Mouse (Mus musculus) ES-E14 (cell line): ENCODE results near the gene Mmgt1. TPM values are rescaled to one million over a fixed set of nuclear protein-coding genes. Genes with fewer than 3 reads are reported as not detected.

Experiments used
- DNase-seq: peaks from one replicate; pipeline ENCODE4 v3.0.0-alpha.2; 2013; ENCODE audit warnings: low read depth, low spot score
- H3K27ac ChIP-seq: 2 replicates; pipeline ENCODE4 v1.5.1; 2012; ENCODE audit warnings: low read depth, mild to moderate bottlenecking, low read length, moderate library complexity, mixed read lengths; ENCODE audit not compliant: poor library complexity, insufficient read depth, severe bottlenecking
- H3K36me3 ChIP-seq: 2 replicates; pipeline ENCODE4 v1.6.1; 2012; ENCODE audit warnings: mild to moderate bottlenecking, low read length, moderate library complexity, mixed read lengths; ENCODE audit not compliant: control insufficient read depth, poor library complexity, insufficient read depth, severe bottlenecking
- H3K4me1 ChIP-seq, 2 experiments: fragments of 150-350 bp in 1 of 2; sonication (generic) in 1 of 2; 2 replicates each; pipeline ENCODE4 v1.6.1; 2012; ENCODE audit warnings: low read length in 2 of 2, mild to moderate bottlenecking in 1 of 2, mixed read lengths in 1 of 2; ENCODE audit not compliant: control insufficient read depth in 2 of 2, insufficient read depth in 2 of 2, poor library complexity in 1 of 2
- H3K4me3 ChIP-seq, 2 experiments: fragments of 150-350 bp in 1 of 2; sonication (generic) in 1 of 2; 2 replicates each; pipeline ENCODE4 v1.5.1; 2012; ENCODE audit warnings: low read length in 2 of 2, low read depth in 1 of 2, mild to moderate bottlenecking in 1 of 2, mixed read lengths in 1 of 2; ENCODE audit not compliant: insufficient read depth in 1 of 2, poor library complexity in 1 of 2, severe bottlenecking in 1 of 2
- H3K9ac ChIP-seq: 2 replicates; pipeline ENCODE4 v1.6.1; 2012; ENCODE audit warnings: low read depth, mild to moderate bottlenecking, low read length, mixed read lengths; ENCODE audit not compliant: poor library complexity, insufficient read depth, severe bottlenecking
- H3K9me3 ChIP-seq: fragments of 150-350 bp; sonication (generic); 2 replicates; pipeline ENCODE4 v1.6.1; 2012; ENCODE audit warnings: low read depth, mild to moderate bottlenecking, low read length; ENCODE audit not compliant: control insufficient read depth, insufficient read depth
- CHD2 ChIP-seq: IDR thresholded peaks from 2 replicates; pipeline ENCODE4 v1.6.1; 2014; ENCODE audit warnings: mild to moderate bottlenecking, low read depth, low read length, inconsistent platforms
- HCFC1 ChIP-seq: IDR thresholded peaks from 2 replicates; pipeline ENCODE4 v1.6.1; 2012; ENCODE audit warnings: low read length, inconsistent platforms, borderline replicate concordance; ENCODE audit not compliant: insufficient read depth
- MAFK ChIP-seq: IDR thresholded peaks from 2 replicates; pipeline ENCODE4 v1.6.1; 2014; ENCODE audit warnings: mild to moderate bottlenecking, low read depth, low read length, inconsistent platforms; ENCODE audit not compliant: insufficient read depth
- ZC3H11A ChIP-seq: IDR thresholded peaks from 2 replicates; pipeline ENCODE4 v1.6.1; 2012; ENCODE audit warnings: low read depth, mild to moderate bottlenecking, inconsistent platforms, low read length, borderline replicate concordance
- ZNF384 ChIP-seq: IDR thresholded peaks from 2 replicates; pipeline ENCODE4 v1.6.1; 2012; ENCODE audit warnings: low read depth, low read length, inconsistent platforms
- in situ Hi-C, 2 experiments: fragments of 600-800 bp; cut with MboI; formaldehyde crosslinking; loops; one replicate each; pipeline ENCODE4 v1.15.1; 2025; ENCODE audit warnings: low sequenced_read_pairs in 2 of 2, inconsistent platforms in 1 of 2; ENCODE audit not compliant: unreplicated experiment in 2 of 2
- total RNA-seq: library from RNA; depleted of rRNA; stranded (reverse); fragments of 300-350 nt; gene quantifications from 2 replicates; pipeline ENCODE4 v1.2.3, GENCODE M21; 2012; rRNA removed

Mmgt1 gene
- total RNA-seq, 1 experiment, result 28.1 TPM

- in situ Hi-C loops, result no loop called here
- Histone ChIP-seq H3K4me3 (no peak within 1 kb of the TSS), H3K4me1 (no peaks in the 10 kb centered on the region), H3K36me3 (no peaks in the 10 kb centered on the region), H3K9me3 (no peaks in the 10 kb centered on the region), H3K9ac (no peak within 1 kb of the TSS), H3K27ac (no peak within 1 kb of the TSS)
- no peak for DNase-seq
- TF ChIP-seq ZC3H11A, result no peak
- TF ChIP-seq ZNF384, result no peak
- TF ChIP-seq HCFC1, result no peak
- TF ChIP-seq CHD2, result no peak
- TF ChIP-seq MAFK, result no peak
These were observed 48.4 kb downstream of the Mmgt1 start, which contains the start of gene Gm648 for GRCm38 (mm10) chrX:56549506-56549905. TSS of gene Gm648 (minus strand) at chrX:56549606.

GRCm38 (mm10) chrX:56537162-56537561, 60.7 kb downstream of the Mmgt1 start:
- in situ Hi-C loops, result no loop called here
- no peak overlapping the region for H3K27ac ChIP-seq
- no peak overlapping the region for H3K4me3 ChIP-seq
- no peak overlapping the region for H3K9ac ChIP-seq
- H3K4me1 ChIP-seq, result no peaks in the 10 kb centered on the region
- no peaks in the 10 kb centered on the region for H3K9me3 ChIP-seq
- peak; percentile 21 for DNase-seq
- H3K36me3 ChIP-seq, result no peaks in the 10 kb centered on the region
- TF ChIP-seq MAFK, result no peak
- no peak for TF ChIP-seq ZNF384
- TF ChIP-seq ZC3H11A, result no peak
- no peak for TF ChIP-seq HCFC1
- TF ChIP-seq CHD2, result no peak

Other genes starting within 250 kb of the Mmgt1 start
- 4.2 and 5.7 TPM in 2 replicates for gene Smim10l2a, start 223.5 kb downstream of the Mmgt1 start, total RNA-seq
- gene Gm2174, start 150.1 kb downstream of the Mmgt1 start, total RNA-seq, result 1.7 TPM in 1 of 2 replicates, not detected in the other
- 7.8 and 10.7 TPM in 2 replicates for gene Ints6l, start 143.2 kb downstream of the Mmgt1 start, total RNA-seq
- gene Gm10477, start 73.3 kb downstream of the Mmgt1 start, total RNA-seq, result not detected in 2 replicates
- 0.54 TPM in 1 of 2 replicates, not detected in the other for gene Gm648, start 48.5 kb downstream of the Mmgt1 start, total RNA-seq
- 16.5 and 16.7 TPM in 2 replicates for gene Slc9a6, start 11.7 kb upstream of the Mmgt1 start, total RNA-seq
- gene Fhl1, start 133.7 kb upstream of the Mmgt1 start, total RNA-seq, result 42.7 and 47.1 TPM in 2 replicates
- 2.6 and 2.8 TPM in 2 replicates for gene Map7d3, start 224.3 kb upstream of the Mmgt1 start, total RNA-seq